Mouse (Mus musculus) neutrophil, adult 83 days (primary cell): ENCODE measurements around the gene Gm13277. TPM values are rescaled to one million over a fixed set of nuclear protein-coding genes. Genes with fewer than 3 reads are reported as not detected.

ENCODE experiments used
- total RNA-seq, 2 experiments: library from RNA; stranded (reverse); gene quantifications; one replicate each; pipeline ENCODE4 v1.2.4; 2023

The Gm13277 gene
- total RNA-seq, 2 experiments from 2014 or later, result not detected

Other genes with a start within 250 kb of the Gm13277 start
- gene Ifna15, start 230.4 kb upstream of the Gm13277 start, total RNA-seq, result not detected
- gene Ifna14, start 216.8 kb upstream of the Gm13277 start, total RNA-seq, result not detected
- gene Ifna9, start 196.2 kb upstream of the Gm13277 start, total RNA-seq, result not detected
- not detected for gene Ifna12, start 185.3 kb upstream of the Gm13277 start, total RNA-seq
- not detected for gene C87499, start 154.2 kb upstream of the Gm13277 start, total RNA-seq
- gene Ifna13, start 144.2 kb upstream of the Gm13277 start, total RNA-seq, result not detected
- gene Ifna16, start 111.7 kb upstream of the Gm13277 start, total RNA-seq, result not detected
- not detected for gene Ifna2, start 104.7 kb upstream of the Gm13277 start, total RNA-seq
- gene Ifnab, start 97.3 kb upstream of the Gm13277 start, total RNA-seq, result not detected
- under 1 TPM in 1 of 2 experiments, not detected in 1; 0.40 TPM for gene Gm26566, start 66.8 kb upstream of the Gm13277 start, total RNA-seq
- 10 to 100 TPM; 51.0 to 52.2 TPM for gene Klhl9, start 66.2 kb upstream of the Gm13277 start, total RNA-seq
- not detected for gene Gm13271, start 33.8 kb upstream of the Gm13277 start, total RNA-seq
- not detected for gene Gm13283, start 28.5 kb upstream of the Gm13277 start, total RNA-seq
- gene Gm13290, start 14.8 kb upstream of the Gm13277 start, total RNA-seq, result not detected
- not detected for gene Gm13289, start 11.7 kb upstream of the Gm13277 start, total RNA-seq
- gene Gm13272, start 8.8 kb upstream of the Gm13277 start, total RNA-seq, result not detected
- under 1 TPM in 1 of 2 experiments, not detected in 1; 0.70 TPM for gene Ifnz, start 6.5 kb upstream of the Gm13277 start, total RNA-seq
- not detected for gene Gm13276, start 2.9 kb upstream of the Gm13277 start, total RNA-seq
- not detected for gene Gm13278, start 2.9 kb downstream of the Gm13277 start, total RNA-seq
- not detected for gene Gm13275, start 5.9 kb downstream of the Gm13277 start, total RNA-seq
- gene Gm13279, start 8.8 kb downstream of the Gm13277 start, total RNA-seq, result not detected
- under 1 TPM in 1 of 2 experiments, not detected in 1; 0.29 TPM for gene Gm13285, start 11.0 kb downstream of the Gm13277 start, total RNA-seq
- not detected for gene Gm13287, start 14.6 kb downstream of the Gm13277 start, total RNA-seq
- not detected for gene Gm13288, start 16.9 kb downstream of the Gm13277 start, total RNA-seq
- gene Ifna7, start 27.6 kb downstream of the Gm13277 start, total RNA-seq, result not detected
- not detected for gene Ifna11, start 31.3 kb downstream of the Gm13277 start, total RNA-seq
- gene Ifna6, start 38.8 kb downstream of the Gm13277 start, total RNA-seq, result not detected
- not detected for gene Ifna5, start 46.9 kb downstream of the Gm13277 start, total RNA-seq
- gene Ifna4, start 53.2 kb downstream of the Gm13277 start, total RNA-seq, result not detected
- not detected for gene Ifna1, start 61.5 kb downstream of the Gm13277 start, total RNA-seq
- not detected for gene Ifne, start 91.6 kb downstream of the Gm13277 start, total RNA-seq